Mouse (Mus musculus): ENCODE measurements around the gene Actn4. TPM values are rescaled to one million over a fixed set of nuclear protein-coding genes. Genes with fewer than 3 reads are reported as not detected.

The Actn4 gene
- polyA plus RNA-seq, 1 experiment from 2014 or later: 216 TPM

DNA sequence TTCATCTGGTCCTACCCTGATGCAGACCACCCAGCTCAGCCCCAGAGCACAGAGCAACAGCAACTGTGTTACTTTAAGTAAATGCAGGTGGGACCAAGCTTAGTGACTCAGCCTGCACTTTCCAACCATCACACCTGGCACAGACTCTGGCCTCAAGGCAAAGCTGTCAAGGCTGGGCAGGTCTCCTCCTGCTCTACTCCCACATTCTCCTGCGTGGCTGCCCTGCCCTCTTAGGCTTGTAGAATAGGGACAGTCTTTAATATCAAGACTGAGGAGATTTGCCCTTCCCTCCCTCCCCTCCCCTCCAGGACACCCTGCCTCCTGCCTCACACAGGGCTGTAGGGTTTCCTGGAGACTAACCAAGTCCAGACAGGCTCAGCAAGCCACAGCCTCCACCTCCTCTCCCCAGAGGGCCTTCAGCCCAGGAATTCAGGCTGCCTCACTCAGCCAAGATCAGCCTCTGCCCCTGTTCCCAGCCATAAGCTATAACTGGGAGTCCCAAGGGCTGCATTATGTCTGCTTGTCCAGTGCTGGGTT, 112.4 kb downstream of the Actn4 start:
- Histone ChIP-seq H3K4me2 (replicated peaks; ENCODE audit: low read depth) (no peak overlapping the region), H3K27ac (replicated peaks) (peak overlapping the region; percentile 84), H3K9me3 (ENCODE audit: control insufficient read depth, low read length) (no peaks in the 10 kb centered on the region), H3K4me1 (replicated peaks; ENCODE audit: control insufficient read depth, insufficient read depth) (peaks cover 3% of the 10 kb centered on the region; the same call in 1 of the 2 replicates), H3K4me3 (ENCODE audit: low read depth, low read length) (no peak overlapping the region), H3K36me3 (ENCODE audit: control insufficient read depth, insufficient read depth, low read length) (no peaks in the 10 kb centered on the region), H3K27me3 (ENCODE audit: control insufficient read depth, insufficient read depth, low read length) (no peaks in the 10 kb centered on the region), H3K9ac (ENCODE audit: low read length) (no peak overlapping the region)
- peak; percentile 70 for DNase-seq (ENCODE audit: low spot score)
- TF ChIP-seq EP300 (optimal IDR thresholded peaks at IDR 0.05): no peak
- TF ChIP-seq CTCF (IDR thresholded peaks at IDR 0.05; ENCODE audit: low read depth): no peak
- 25% methylated on average over 1 of the region's 1 CpGs for WGBS
- ATAC-seq (ENCODE audit: low FRiP score, low TSS enrichment): peak; percentile 86

DNA sequence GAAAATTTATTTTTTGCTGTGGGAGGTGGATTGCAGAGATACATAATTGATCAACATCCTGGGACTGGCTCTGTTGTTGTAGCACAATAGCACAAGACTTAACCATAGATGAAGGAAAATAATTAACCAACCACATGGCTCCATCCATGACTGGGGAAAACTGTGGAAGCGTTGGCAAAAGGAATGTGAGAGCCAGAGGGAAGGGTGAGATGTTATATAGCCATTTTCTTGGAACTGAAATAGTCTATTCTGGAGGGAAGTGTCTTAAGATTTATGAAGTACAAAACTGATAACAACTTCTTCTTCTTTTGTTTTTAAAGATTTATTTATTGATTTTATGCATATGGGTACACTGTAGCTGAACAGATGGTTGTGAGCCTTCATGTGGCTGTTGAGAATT, 114.9 kb downstream of the Actn4 start:
- DNase-seq (ENCODE audit: low spot score) (no peak), ATAC-seq (ENCODE audit: low FRiP score, low TSS enrichment) (no peak)
- TF ChIP-seq CTCF (IDR thresholded peaks at IDR 0.05; ENCODE audit: low read depth): no peak
- TF ChIP-seq EP300 (optimal IDR thresholded peaks at IDR 0.05): no peak
- 78% methylated on average over 1 of the region's 1 CpGs for WGBS
- Histone ChIP-seq H3K4me2 (replicated peaks; ENCODE audit: low read depth) (no peak overlapping the region), H3K27me3 (ENCODE audit: control insufficient read depth, insufficient read depth, low read length) (no peaks in the 10 kb centered on the region), H3K27ac (replicated peaks) (no peak overlapping the region), H3K4me1 (replicated peaks; ENCODE audit: control insufficient read depth, insufficient read depth) (peaks cover 3% of the 10 kb centered on the region; the same call in 1 of the 2 replicates), H3K4me3 (ENCODE audit: low read depth, low read length) (no peak overlapping the region), H3K36me3 (ENCODE audit: control insufficient read depth, insufficient read depth, low read length) (no peaks in the 10 kb centered on the region), H3K9me3 (ENCODE audit: control insufficient read depth, low read length) (no peaks in the 10 kb centered on the region), H3K9ac (ENCODE audit: low read length) (no peak overlapping the region)

Other genes with a start within 250 kb of the Actn4 start
- gene Fbxo17, start 245.5 kb downstream of the Actn4 start, polyA plus RNA-seq (2015; fragmentation: Nextera tagmentation; extraction: Ambion mirVana): 5.6 and 6.1 TPM in 2 replicates
- 113 and 118 TPM in 2 replicates for gene Mrps12, start 220.5 kb downstream of the Actn4 start, polyA plus RNA-seq (2015; fragmentation: Nextera tagmentation; extraction: Ambion mirVana)
- gene Sars2, start 220.3 kb downstream of the Actn4 start, polyA plus RNA-seq (2015; fragmentation: Nextera tagmentation; extraction: Ambion mirVana): 11.4 and 12.3 TPM in 2 replicates
- not detected in 2 replicates for gene Ccer2, start 206.2 kb downstream of the Actn4 start, polyA plus RNA-seq (2015; fragmentation: Nextera tagmentation; extraction: Ambion mirVana)
- 35.3 and 39.3 TPM in 2 replicates for gene Sirt2, start 195.6 kb downstream of the Actn4 start, polyA plus RNA-seq (2015; fragmentation: Nextera tagmentation; extraction: Ambion mirVana)
- 31.2 and 33.0 TPM in 2 replicates for gene Nfkbib, start 194.8 kb downstream of the Actn4 start, polyA plus RNA-seq (2015; fragmentation: Nextera tagmentation; extraction: Ambion mirVana)
- gene Rinl, start 173.4 kb downstream of the Actn4 start, polyA plus RNA-seq (2015; fragmentation: Nextera tagmentation; extraction: Ambion mirVana): 2.1 and 2.6 TPM in 2 replicates
- gene Hnrnpl, start 153.8 kb downstream of the Actn4 start, polyA plus RNA-seq (2015; fragmentation: Nextera tagmentation; extraction: Ambion mirVana): 153 and 156 TPM in 2 replicates
- 426 and 435 TPM in 2 replicates for gene Ech1, start 137.1 kb downstream of the Actn4 start, polyA plus RNA-seq (2015; fragmentation: Nextera tagmentation; extraction: Ambion mirVana)
- 469 and 489 TPM in 2 replicates for gene Lgals4, start 128.5 kb downstream of the Actn4 start, polyA plus RNA-seq (2015; fragmentation: Nextera tagmentation; extraction: Ambion mirVana)
- gene Lgals7, start 98.5 kb downstream of the Actn4 start, polyA plus RNA-seq (2015; fragmentation: Nextera tagmentation; extraction: Ambion mirVana): 296 and 301 TPM in 2 replicates
- gene Capn12, start 80.9 kb downstream of the Actn4 start, polyA plus RNA-seq (2015; fragmentation: Nextera tagmentation; extraction: Ambion mirVana): 1.9 and 2.3 TPM in 2 replicates
- gene Eif3k, start 19.5 kb upstream of the Actn4 start, polyA plus RNA-seq (2015; fragmentation: Nextera tagmentation; extraction: Ambion mirVana): 294 and 295 TPM in 2 replicates
- 3.0 and 3.6 TPM in 2 replicates for gene Map4k1, start 19.7 kb upstream of the Actn4 start, polyA plus RNA-seq (2015; fragmentation: Nextera tagmentation; extraction: Ambion mirVana)
- gene Ryr1, start 162.8 kb upstream of the Actn4 start, polyA plus RNA-seq (2015; fragmentation: Nextera tagmentation; extraction: Ambion mirVana): 0.10 and 0.11 TPM in 2 replicates
- gene Rasgrp4, start 172.5 kb upstream of the Actn4 start, polyA plus RNA-seq (2015; fragmentation: Nextera tagmentation; extraction: Ambion mirVana): 0.15 and 0.35 TPM in 2 replicates
- gene Fam98c, start 193.9 kb upstream of the Actn4 start, polyA plus RNA-seq (2015; fragmentation: Nextera tagmentation; extraction: Ambion mirVana): 32.8 and 38.8 TPM in 2 replicates
- gene Ggn, start 207.9 kb upstream of the Actn4 start, polyA plus RNA-seq (2015; fragmentation: Nextera tagmentation; extraction: Ambion mirVana): 0.29 and 0.46 TPM in 2 replicates
- 0.95 and 1.0 TPM in 2 replicates for gene Spred3, start 208.1 kb upstream of the Actn4 start, polyA plus RNA-seq (2015; fragmentation: Nextera tagmentation; extraction: Ambion mirVana)
- gene Psmd8, start 218.4 kb upstream of the Actn4 start, polyA plus RNA-seq (2015; fragmentation: Nextera tagmentation; extraction: Ambion mirVana): 262 and 269 TPM in 2 replicates